Mouse (Mus musculus) embryonic facial prominence, embryonic 12.5 days (tissue): ENCODE data around the gene H1f0. TPM values are rescaled to one million over a fixed set of nuclear protein-coding genes. Genes with fewer than 3 reads are reported as not detected.
"Not testable (repeated sequence)": the region's sequence is repeated elsewhere in the genome, so short reads cannot be mapped to it uniquely, and the experiment has no call there.

Experiments used
- ATAC-seq: fragments of 200-750 bp; cut with Nextera tagmentation; 2 replicates; pipeline ENCODE4 v1.8.0; 2017; ENCODE audit not compliant: insufficient number of reproducible peaks, insufficient read depth, low FRiP score, low TSS enrichment
- H3K27ac ChIP-seq: fragments of 300-500 bp; sonication (generic); 2 replicates; pipeline ENCODE4 v1.5.1; 2016; ENCODE audit warnings: mild to moderate bottlenecking
- H3K27me3 ChIP-seq: fragments of 300-500 bp; sonication (generic); 2 replicates; pipeline ENCODE4 v1.6.1; 2016; ENCODE audit warnings: mild to moderate bottlenecking, moderate library complexity
- H3K36me3 ChIP-seq: fragments of 300-500 bp; sonication (generic); 2 replicates; pipeline ENCODE4 v1.6.1; 2016; ENCODE audit warnings: mild to moderate bottlenecking
- H3K4me1 ChIP-seq: fragments of 300-500 bp; sonication (generic); 2 replicates; pipeline ENCODE4 v1.6.1; 2016
- H3K4me2 ChIP-seq: fragments of 300-500 bp; sonication (generic); replicated peaks from 2 replicates; pipeline ENCODE4 v1.6.1; 2016; ENCODE audit warnings: mild to moderate bottlenecking, moderate library complexity
- H3K4me3 ChIP-seq: fragments of 300-500 bp; sonication (generic); 2 replicates; pipeline ENCODE4 v1.5.1; 2016; ENCODE audit warnings: mild to moderate bottlenecking
- H3K9ac ChIP-seq: fragments of 300-500 bp; sonication (generic); 2 replicates; pipeline ENCODE4 v1.6.1; 2016; ENCODE audit warnings: mild to moderate bottlenecking, moderate library complexity
- H3K9me3 ChIP-seq: fragments of 300-500 bp; sonication (generic); 2 replicates; pipeline ENCODE4 v1.6.1; 2016; ENCODE audit warnings: mild to moderate bottlenecking, moderate library complexity
- WGBS: fragments of 180-500 bp; shearing (Covaris S2); methylation state at CpG from one replicate; pipeline ENCODE4 v1.1.7; 2016; 5-methylcytosine and 5-hydroxymethylcytosine counted together
- polyA plus RNA-seq: library from polyadenylated mRNA; unstranded; fragments of >200 nt; fragmentation: Nextera tagmentation; extraction: Ambion mirVana; gene quantifications from 2 replicates; pipeline ENCODE4 v1.2.1, GENCODE M21; 2016

Gene H1f0
- polyA plus RNA-seq, 1 experiment from 2014 or later: 519 TPM

DNA sequence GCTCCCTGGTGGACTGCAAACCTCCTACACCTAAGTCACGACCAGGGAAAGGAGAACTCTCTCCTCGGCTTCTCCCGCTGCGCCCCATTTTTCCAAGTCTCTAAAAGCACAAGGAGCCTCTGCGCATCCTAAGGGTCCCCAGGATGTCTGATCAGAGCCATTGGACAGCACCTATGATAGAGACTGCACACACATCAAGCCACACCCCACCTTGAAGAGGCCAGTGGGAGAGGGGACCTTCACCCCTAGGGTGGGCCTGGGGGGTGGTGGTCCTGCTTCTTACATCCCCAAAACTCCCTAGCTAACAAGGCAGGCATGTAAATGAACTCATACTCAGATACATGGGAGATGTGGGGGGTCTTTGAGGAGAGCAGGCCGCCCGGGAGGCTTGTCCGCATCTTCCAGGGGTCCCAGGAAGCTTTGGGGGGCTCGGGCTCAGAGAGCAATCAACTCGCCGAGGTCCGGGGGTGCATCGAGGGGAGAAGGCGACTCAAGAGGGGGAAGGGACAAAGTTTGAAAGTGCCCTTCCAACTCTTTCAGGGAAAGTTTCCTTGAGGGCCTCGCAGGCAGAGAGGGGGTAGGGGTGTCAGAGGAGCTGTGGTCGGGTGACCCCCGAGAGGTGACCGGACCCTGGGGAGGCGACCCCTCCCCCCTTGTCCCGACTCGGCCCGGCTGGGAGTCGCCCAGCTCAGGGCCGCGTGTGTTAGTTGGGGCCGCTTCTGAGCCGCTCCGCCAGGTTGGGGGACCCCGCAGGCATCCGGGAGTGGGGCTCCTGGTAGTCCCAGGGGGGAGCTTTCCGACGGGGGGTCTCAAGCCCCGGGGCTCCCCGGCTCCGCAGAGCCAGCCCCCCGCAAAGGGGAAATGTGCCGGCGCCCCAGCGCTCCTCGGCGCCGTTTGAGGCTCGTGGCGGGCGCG lies 702 bp upstream of the H1f0 start:
- no peaks in the 10 kb centered on the region for H3K36me3 ChIP-seq
- H3K9me3 ChIP-seq: no peaks in the 10 kb centered on the region
- peak overlapping the region; percentile 100 for H3K9ac ChIP-seq
- H3K4me1 ChIP-seq: peaks cover 37% of the 10 kb centered on the region
- peak overlapping the region; percentile 99 for H3K27ac ChIP-seq
- H3K4me2 ChIP-seq: peak overlapping the region; percentile 98
- H3K4me3 ChIP-seq: peak overlapping the region; percentile 74
- no peaks in the 10 kb centered on the region for H3K27me3 ChIP-seq
- 5% methylated on average over 46 of the region's 46 CpGs for WGBS
- no peak for ATAC-seq

DNA sequence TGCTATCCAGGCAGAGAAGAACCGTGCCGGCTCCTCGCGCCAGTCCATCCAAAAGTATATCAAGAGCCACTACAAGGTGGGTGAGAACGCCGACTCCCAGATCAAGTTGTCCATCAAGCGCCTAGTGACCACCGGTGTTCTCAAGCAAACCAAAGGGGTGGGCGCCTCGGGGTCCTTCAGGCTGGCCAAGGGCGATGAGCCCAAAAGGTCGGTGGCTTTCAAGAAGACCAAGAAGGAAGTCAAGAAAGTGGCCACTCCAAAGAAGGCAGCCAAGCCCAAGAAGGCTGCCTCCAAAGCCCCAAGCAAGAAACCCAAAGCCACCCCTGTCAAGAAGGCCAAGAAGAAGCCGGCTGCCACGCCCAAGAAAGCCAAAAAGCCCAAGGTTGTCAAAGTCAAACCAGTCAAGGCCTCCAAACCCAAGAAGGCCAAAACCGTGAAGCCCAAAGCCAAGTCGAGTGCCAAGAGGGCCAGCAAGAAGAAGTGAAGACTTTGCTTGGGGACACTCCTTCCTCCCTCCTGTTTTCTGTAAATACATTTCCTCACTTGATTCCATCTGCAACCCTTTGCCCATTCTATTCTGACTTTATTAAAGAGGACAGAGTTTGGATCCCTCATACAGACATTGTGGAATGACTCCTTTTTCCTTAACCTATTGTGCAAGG lies 704 bp downstream of the H1f0 start:
- Histone ChIP-seq H3K4me2 (peak overlapping the region; percentile 98), H3K4me1 (peaks cover 37% of the 10 kb centered on the region), H3K27ac (peak overlapping the region; percentile 99), H3K9me3 (no peaks in the 10 kb centered on the region), H3K36me3 (no peaks in the 10 kb centered on the region), H3K4me3 (peak overlapping the region; percentile 74), H3K9ac (peak overlapping the region; percentile 100), H3K27me3 (no peaks in the 10 kb centered on the region)
- 39% methylated on average over 16 of the region's 16 CpGs for WGBS
- no peak for ATAC-seq

- no peak for ATAC-seq
- peaks cover 37% of the 10 kb centered on the region for H3K4me1 ChIP-seq
- H3K27me3 ChIP-seq: no peaks in the 10 kb centered on the region
- peak overlapping the region; percentile 78 for H3K27ac ChIP-seq
- H3K36me3 ChIP-seq: 0 out of 2 replicates have a peak, but pooled peaks cover 4% of the 10 kb centered on the region
- WGBS: 13% methylated on average over 11 of the region's 11 CpGs
- peak overlapping the region; percentile 98 for H3K4me2 ChIP-seq
- peak overlapping the region; percentile 100 for H3K9ac ChIP-seq
- peak overlapping the region; percentile 74 for H3K4me3 ChIP-seq
- H3K9me3 ChIP-seq: no peaks in the 10 kb centered on the region
Observed at GRCm38 (mm10) chr15:79029519-79030241, 1.4 kb downstream of the H1f0 start.

- peaks cover 12% of the 10 kb centered on the region for H3K36me3 ChIP-seq
- H3K27ac ChIP-seq: peak overlapping the region; percentile 79
- peaks cover 32% of the 10 kb centered on the region for H3K4me1 ChIP-seq
- peak overlapping the region; percentile 74 for H3K4me3 ChIP-seq
- H3K9ac ChIP-seq: peak overlapping the region; percentile 100
- no peaks in the 10 kb centered on the region for H3K9me3 ChIP-seq
- under 1% methylated on average over 52 of the region's 52 CpGs for WGBS
- peak overlapping the region; percentile 98 for H3K4me2 ChIP-seq
- ATAC-seq: peak; percentile 72
- H3K27me3 ChIP-seq: no peaks in the 10 kb centered on the region
Observed at GRCm38 (mm10) chr15:79030551-79031435, 2.5 kb downstream of the H1f0 start.

DNA sequence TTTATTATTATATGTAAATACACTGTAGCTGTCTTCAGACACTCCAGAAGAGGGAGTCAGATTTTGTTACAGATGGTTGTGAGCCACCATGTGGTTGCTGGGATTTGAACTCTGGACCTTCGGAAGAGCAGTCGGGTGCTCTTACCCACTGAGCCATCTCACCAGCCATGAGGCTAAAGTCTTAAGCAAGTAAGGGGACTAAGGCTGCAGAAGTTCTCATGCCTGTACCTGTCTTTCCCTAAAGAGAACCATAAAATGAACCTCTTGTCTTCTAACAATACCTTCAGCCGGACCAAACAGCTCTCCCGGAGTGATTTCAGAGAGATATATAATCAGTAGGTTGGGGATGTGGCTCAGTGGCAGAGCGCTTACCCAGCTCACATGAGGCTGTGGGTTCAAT lies 3.7 kb downstream of the H1f0 start:
- Histone ChIP-seq H3K4me1 (peaks cover 25% of the 10 kb centered on the region), H3K36me3 (peaks cover 23% of the 10 kb centered on the region), H3K4me2 (peak overlapping the region; percentile 98; the same call in 1 of the 2 replicates)
- H3K9me3 ChIP-seq, H3K27me3 ChIP-seq, H3K27ac ChIP-seq, H3K9ac ChIP-seq, H3K4me3 ChIP-seq, ATAC-seq: not testable (repeated sequence)
- 94% methylated on average over 5 of the region's 5 CpGs for whole genome bisulfite sequencing

GRCm38 (mm10) chr15:79037913-79038328 lies 9.7 kb downstream of the H1f0 start:
- H3K4me1 ChIP-seq: peaks cover 23% of the 10 kb centered on the region
- H3K36me3 ChIP-seq: peaks cover 27% of the 10 kb centered on the region
- no peak for ATAC-seq
- 14% methylated on average over 14 of the region's 14 CpGs for WGBS
- no peaks in the 10 kb centered on the region for H3K9me3 ChIP-seq
- no peak overlapping the region for H3K9ac ChIP-seq
- H3K27ac ChIP-seq: no peak overlapping the region
- H3K4me3 ChIP-seq: no peak overlapping the region
- H3K27me3 ChIP-seq: peaks cover 31% of the 10 kb centered on the region
- H3K4me2 ChIP-seq: peak overlapping the region; percentile 23; the same call in 1 of the 2 replicates

- no peak overlapping the region for H3K27ac ChIP-seq
- peaks cover 27% of the 10 kb centered on the region for H3K36me3 ChIP-seq
- ATAC-seq: no peak
- H3K27me3 ChIP-seq: peaks cover 35% of the 10 kb centered on the region
- H3K4me2 ChIP-seq: no peak overlapping the region
- H3K4me1 ChIP-seq: peaks cover 26% of the 10 kb centered on the region
- H3K9me3 ChIP-seq: no peaks in the 10 kb centered on the region
- H3K4me3 ChIP-seq: no peak overlapping the region
- H3K9ac ChIP-seq: no peak overlapping the region
- 66% methylated on average over 10 of the region's 10 CpGs for WGBS
Observed at GRCm38 (mm10) chr15:79038331-79038730, 10.1 kb downstream of the H1f0 start.

- Histone ChIP-seq H3K4me3 (no peak overlapping the region), H3K27me3 (peaks cover 41% of the 10 kb centered on the region), H3K9ac (no peak overlapping the region), H3K9me3 (no peaks in the 10 kb centered on the region), H3K4me1 (peaks cover 26% of the 10 kb centered on the region), H3K4me2 (no peak overlapping the region), H3K27ac (no peak overlapping the region), H3K36me3 (peaks cover 27% of the 10 kb centered on the region)
- ATAC-seq: no peak
- 21% methylated on average over 7 of the region's 7 CpGs for WGBS
Observed at GRCm38 (mm10) chr15:79038853-79039252, 10.6 kb downstream of the H1f0 start.

DNA sequence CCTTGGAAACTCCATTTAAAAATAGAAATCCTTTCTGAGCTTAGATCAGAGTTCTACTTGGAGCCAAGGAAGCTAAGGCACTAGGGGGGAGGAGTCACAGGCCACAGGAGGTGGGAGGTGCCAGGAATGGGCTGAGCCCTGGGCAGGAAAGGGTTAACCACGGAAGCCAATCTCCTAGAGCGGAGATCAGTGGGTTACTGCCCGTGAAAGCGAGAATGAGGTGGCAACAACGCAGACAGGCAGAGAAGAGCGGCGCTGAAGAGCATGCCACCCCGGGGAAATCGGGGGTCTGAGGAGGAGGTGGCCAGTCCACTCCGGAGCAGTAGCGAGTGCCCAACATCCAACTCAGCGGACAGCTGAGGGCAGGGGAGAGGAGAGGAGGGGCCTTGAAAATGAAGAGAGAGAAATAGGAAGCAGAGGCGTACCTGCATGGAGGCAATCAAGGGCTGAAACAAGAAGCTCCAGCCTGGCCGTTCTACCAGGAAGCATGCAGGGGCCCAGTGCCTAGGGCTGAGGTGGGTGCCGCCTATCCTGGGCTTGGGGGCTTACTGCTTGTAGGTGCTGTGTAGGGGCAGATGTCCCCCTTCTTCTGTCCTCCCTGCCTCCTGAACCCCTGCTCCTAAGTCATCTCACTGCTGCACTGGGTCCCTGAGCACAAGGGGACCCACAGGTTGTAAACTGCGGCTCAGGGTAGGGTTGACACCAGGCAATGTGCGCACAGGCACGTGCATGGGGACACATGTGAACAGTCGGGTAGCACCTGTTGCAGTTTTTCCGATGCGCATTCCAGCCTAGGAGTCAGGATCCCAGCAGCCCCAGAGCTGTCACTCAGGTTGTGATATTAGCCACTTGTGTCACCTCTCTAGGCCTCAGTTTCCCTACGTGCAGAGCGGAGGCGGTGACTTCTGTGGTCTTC lies 12.5 kb downstream of the H1f0 start:
- no peaks in the 10 kb centered on the region for H3K9me3 ChIP-seq
- peak overlapping the region; percentile 31; the same call in 1 of the 2 replicates for H3K9ac ChIP-seq
- peaks cover 15% of the 10 kb centered on the region for H3K36me3 ChIP-seq
- no peak for ATAC-seq
- 22% methylated on average over 24 of the region's 24 CpGs for WGBS
- H3K27ac ChIP-seq: no peak overlapping the region
- peaks cover 26% of the 10 kb centered on the region for H3K4me1 ChIP-seq
- H3K4me3 ChIP-seq: peak overlapping the region; percentile 20
- H3K4me2 ChIP-seq: peak overlapping the region; percentile 50
- H3K27me3 ChIP-seq: peaks cover 51% of the 10 kb centered on the region

GRCm38 (mm10) chr15:79041585-79041984 lies 13.3 kb downstream of the H1f0 start, which contains the start of gene Galr3:
Gene Galr3 (plus strand): TSS chr15:79041885.
- Histone ChIP-seq H3K27me3 (peaks cover 51% of the 10 kb centered on the region), H3K9me3 (no peaks in the 10 kb centered on the region), H3K4me1 (peaks cover 26% of the 10 kb centered on the region), H3K4me2 (peak within 1 kb of the TSS; percentile 99), H3K4me3 (peak within 1 kb of the TSS; percentile 61), H3K9ac (peak within 1 kb of the TSS; percentile 60), H3K27ac (no peak within 1 kb of the TSS), H3K36me3 (peaks cover 7% of the 10 kb centered on the region; the same call in 1 of the 2 replicates)
- 78% methylated on average over 6 of the region's 6 CpGs for WGBS
- ATAC-seq: no peak
